Mouse (Mus musculus): Measurements from ENCODE around the gene Rmnd5a. TPM values are rescaled to one million over a fixed set of nuclear protein-coding genes. Genes with fewer than 3 reads are reported as not detected.

The Rmnd5a gene
- polyA plus RNA-seq, 1 experiment = 26.4 TPM

DNA sequence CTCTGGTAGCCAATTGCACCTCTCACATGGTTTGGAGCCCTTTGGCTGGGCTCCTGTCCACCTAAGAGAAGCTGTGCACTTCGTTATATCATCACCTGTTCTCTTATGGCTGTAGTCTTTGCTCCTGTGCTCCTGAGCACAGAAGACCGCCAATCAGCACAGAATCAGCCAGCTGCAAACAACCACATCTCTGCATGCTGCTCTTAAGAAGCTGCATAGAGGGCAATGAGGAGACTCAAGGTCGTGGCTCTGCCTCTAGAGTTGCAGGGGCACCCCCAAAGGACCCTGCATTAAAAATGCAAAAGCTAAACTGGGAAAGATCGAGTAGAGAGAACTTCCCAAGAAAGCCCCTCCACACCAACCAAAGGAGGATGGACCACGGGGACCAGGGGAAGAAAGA is 79.7 kb downstream of the Rmnd5a start:
- H3K4me3 ChIP-seq (replicated peaks; ENCODE audit: extremely low read depth, low read depth, low read length) = no peak overlapping the region
- no peaks in the 10 kb centered on the region for H3K4me1 ChIP-seq (ENCODE audit: control insufficient read depth, insufficient read depth, low read length)
- WGBS = 52% methylated on average over 5 of the region's 5 CpGs

DNA sequence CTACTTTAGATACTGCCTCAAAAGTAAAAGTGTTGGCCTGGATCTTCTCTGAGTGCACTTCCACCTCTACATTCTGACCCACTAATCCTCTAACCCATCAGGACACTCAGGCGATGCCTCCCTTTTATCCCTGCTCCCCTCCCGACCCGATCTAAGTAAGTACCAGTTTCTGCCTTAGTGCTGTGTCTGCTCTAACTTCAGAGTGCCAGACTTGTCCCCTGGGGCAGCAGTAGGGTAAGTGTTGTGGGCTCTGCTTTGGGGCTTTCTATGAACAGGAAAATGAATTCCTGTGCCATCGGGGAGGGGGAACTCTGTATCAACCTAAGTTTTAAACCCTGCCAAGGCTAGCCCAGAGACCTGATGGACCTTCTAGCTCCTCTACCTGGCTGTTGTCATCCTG is 80.2 kb downstream of the Rmnd5a start:
- Histone ChIP-seq H3K4me3 (replicated peaks; ENCODE audit: extremely low read depth, low read depth, low read length) (no peak overlapping the region), H3K4me1 (ENCODE audit: control insufficient read depth, insufficient read depth, low read length) (no peaks in the 10 kb centered on the region)
- TF ChIP-seq CTCF (IDR thresholded peaks at IDR 0.05; ENCODE audit: insufficient read depth, low read length) (no peak), POLR2A (IDR thresholded peaks at IDR 0.05; ENCODE audit: borderline replicate concordance, extremely low read depth, low read depth, low read length) (no peak)
- DNase-seq = no peak
- WGBS = 71% methylated on average over 4 of the region's 4 CpGs

More for the DNA sequence above, 79.7 kb downstream of the Rmnd5a start:
- no peak for DNase-seq
- no peak for TF ChIP-seq POLR2A (IDR thresholded peaks at IDR 0.05; ENCODE audit: borderline replicate concordance, extremely low read depth, low read depth, low read length)
- TF ChIP-seq CTCF (IDR thresholded peaks at IDR 0.05; ENCODE audit: insufficient read depth, low read length) = no peak

DNA sequence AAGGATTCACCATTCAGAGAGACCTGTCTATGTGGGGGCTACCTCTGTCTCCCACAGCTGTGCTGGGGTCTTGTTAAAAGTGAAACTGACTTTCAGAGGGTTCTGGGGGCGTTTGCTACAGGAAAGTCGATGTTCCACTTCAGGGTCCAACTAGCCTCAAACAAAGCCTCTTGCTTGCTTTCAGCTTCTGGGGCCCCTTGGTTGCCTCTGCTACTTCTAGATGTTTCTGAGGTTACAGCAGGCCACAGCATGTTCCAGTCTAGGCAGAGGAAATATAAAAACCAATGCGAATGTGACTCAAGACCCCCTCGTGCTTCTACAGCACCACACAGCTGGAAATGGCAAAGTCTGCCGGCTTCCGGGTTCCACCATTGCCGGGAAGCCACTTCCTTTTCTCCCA is 82.9 kb downstream of the Rmnd5a start:
- DNase-seq = no peak
- no peaks in the 10 kb centered on the region for H3K4me1 ChIP-seq (ENCODE audit: control insufficient read depth, insufficient read depth, low read length)
- H3K4me3 ChIP-seq (replicated peaks; ENCODE audit: extremely low read depth, low read depth, low read length) = no peak overlapping the region
- TF ChIP-seq CTCF (IDR thresholded peaks at IDR 0.05; ENCODE audit: insufficient read depth, low read length) (no peak), POLR2A (IDR thresholded peaks at IDR 0.05; ENCODE audit: borderline replicate concordance, extremely low read depth, low read depth, low read length) (no peak)
- 83% methylated on average over 7 of the region's 7 CpGs for WGBS

DNA sequence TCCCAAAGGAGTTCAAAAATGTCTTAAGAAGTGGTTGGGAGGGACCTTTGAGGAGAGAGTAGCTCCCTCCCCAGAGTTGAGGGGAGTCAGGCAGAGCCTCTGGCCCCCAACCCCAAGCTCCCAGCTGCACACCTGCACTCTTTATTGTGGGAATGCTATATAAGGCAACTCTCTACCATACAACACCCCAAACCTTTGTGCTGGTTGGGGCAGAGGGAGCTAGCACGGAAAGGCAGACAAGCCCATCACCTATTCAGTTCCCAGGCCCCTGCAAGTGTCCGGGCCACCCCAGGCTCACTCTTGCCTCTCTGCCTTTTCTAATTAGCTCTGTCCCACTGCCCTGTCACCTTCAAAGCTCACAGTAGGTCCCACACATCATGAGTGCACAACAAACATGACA is 86.7 kb downstream of the Rmnd5a start:
- TF ChIP-seq POLR2A (IDR thresholded peaks at IDR 0.05; ENCODE audit: borderline replicate concordance, extremely low read depth, low read depth, low read length) (no peak), CTCF (IDR thresholded peaks at IDR 0.05; ENCODE audit: insufficient read depth, low read length) (no peak)
- WGBS = 74% methylated on average over 2 of the region's 2 CpGs
- H3K4me3 ChIP-seq (replicated peaks; ENCODE audit: extremely low read depth, low read depth, low read length) = no peak overlapping the region
- H3K4me1 ChIP-seq (ENCODE audit: control insufficient read depth, insufficient read depth, low read length) = no peaks in the 10 kb centered on the region
- no peak for DNase-seq

DNA sequence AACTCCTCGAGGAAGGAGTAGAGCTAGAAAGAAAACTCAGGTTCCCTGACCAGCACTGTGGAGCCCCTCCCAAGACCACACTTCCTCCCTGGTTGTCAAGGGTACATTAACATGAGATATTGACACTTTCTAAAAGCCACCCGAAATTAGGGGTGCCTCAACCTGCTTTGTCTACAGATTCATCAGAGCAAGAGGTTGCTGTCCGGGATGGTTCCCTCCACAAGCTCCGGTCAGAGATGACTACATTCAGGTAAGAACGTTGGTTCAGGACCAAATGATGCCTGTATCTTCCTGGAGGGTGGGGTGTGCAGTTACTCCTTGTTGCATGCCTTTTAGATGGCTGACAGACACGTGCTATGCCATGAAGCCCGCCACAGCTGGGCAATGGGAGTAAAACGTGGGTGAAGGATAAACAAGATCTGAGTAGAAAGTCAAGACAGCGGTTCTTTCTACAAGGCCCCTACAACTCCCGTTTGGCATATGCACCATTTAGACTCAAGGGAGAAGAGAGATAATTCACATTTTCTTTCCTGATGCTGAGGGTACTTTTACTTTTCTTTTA is 87.5 kb downstream of the Rmnd5a start:
- WGBS = 76% methylated on average over 10 of the region's 10 CpGs
- no peak for TF ChIP-seq CTCF (IDR thresholded peaks at IDR 0.05; ENCODE audit: insufficient read depth, low read length)
- no peaks in the 10 kb centered on the region for H3K4me1 ChIP-seq (ENCODE audit: control insufficient read depth, insufficient read depth, low read length)
- no peak overlapping the region for H3K4me3 ChIP-seq (replicated peaks; ENCODE audit: extremely low read depth, low read depth, low read length)
- no peak for DNase-seq

DNA sequence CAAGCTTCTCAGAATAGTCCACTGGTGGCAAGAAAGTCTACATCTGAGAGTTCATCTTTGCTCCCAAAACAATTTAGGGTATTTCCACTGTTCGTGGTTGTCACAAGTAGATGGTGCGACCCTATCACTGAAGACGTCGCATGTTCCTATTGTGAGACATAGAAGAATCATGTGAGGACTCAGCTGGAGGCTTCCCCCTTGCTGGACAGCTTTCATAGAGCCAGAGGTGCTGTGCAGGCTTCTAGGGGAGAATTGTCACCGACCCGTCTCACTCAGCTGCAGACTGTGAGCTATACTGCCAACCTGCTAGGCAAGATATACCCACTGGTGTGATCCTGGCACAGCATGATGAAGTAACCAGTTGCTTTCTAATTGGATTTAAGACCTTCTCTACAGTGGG is 88.2 kb downstream of the Rmnd5a start:
- DNase-seq = no peak
- Histone ChIP-seq H3K4me3 (replicated peaks; ENCODE audit: extremely low read depth, low read depth, low read length) (no peak overlapping the region), H3K4me1 (ENCODE audit: control insufficient read depth, insufficient read depth, low read length) (no peaks in the 10 kb centered on the region)
- 87% methylated on average over 6 of the region's 6 CpGs for WGBS
- TF ChIP-seq POLR2A (IDR thresholded peaks at IDR 0.05; ENCODE audit: borderline replicate concordance, extremely low read depth, low read depth, low read length) (no peak), CTCF (IDR thresholded peaks at IDR 0.05; ENCODE audit: insufficient read depth, low read length) (no peak)

DNA sequence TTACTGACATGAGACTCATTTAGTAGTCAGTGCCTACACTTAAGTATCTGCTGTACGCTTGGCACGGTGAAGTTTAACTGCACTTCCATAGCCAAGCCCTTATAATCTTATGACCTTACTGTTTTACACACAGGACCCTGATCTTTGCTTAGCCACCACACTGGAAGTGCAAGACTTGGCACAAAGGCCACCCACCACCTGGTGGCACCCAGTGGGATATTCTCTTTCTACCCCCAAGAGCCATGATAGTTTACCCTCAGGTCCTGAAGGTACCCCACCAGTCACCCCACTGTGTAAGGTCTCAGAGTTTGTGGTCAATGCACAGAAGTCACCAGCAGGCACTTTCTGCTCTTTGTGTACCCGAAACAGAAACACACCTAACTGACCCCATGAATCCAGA is 89.2 kb downstream of the Rmnd5a start:
- 94% methylated on average over 3 of the region's 3 CpGs for WGBS
- Histone ChIP-seq H3K4me1 (ENCODE audit: control insufficient read depth, insufficient read depth, low read length) (no peaks in the 10 kb centered on the region), H3K4me3 (replicated peaks; ENCODE audit: extremely low read depth, low read depth, low read length) (no peak overlapping the region)
- TF ChIP-seq CTCF (IDR thresholded peaks at IDR 0.05; ENCODE audit: insufficient read depth, low read length) = no peak
- no peak for TF ChIP-seq POLR2A (IDR thresholded peaks at IDR 0.05; ENCODE audit: borderline replicate concordance, extremely low read depth, low read depth, low read length)
- no peak for DNase-seq

DNA sequence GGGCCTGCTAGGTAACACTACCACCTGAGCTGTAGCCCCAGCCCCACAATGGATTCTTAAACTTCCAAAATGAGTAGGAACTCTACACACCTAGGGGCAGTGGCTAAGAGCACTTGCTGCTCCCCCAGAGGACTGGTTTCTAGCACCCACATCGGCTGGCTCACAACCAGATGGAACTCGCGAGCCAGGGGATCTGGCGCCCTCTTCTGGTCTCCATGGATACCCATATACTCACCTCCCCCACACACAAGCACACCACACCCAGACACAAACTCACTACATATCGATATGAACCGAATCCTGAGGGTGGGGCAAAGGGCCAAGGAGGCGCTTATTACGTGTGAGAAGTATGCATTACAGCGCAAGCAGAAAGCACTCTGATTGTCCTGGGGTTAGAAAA is 92.4 kb downstream of the Rmnd5a start:
- no peak for DNase-seq
- TF ChIP-seq POLR2A (IDR thresholded peaks at IDR 0.05; ENCODE audit: borderline replicate concordance, extremely low read depth, low read depth, low read length) = no peak
- no peak for TF ChIP-seq CTCF (IDR thresholded peaks at IDR 0.05; ENCODE audit: insufficient read depth, low read length)
- Histone ChIP-seq H3K4me1 (ENCODE audit: control insufficient read depth, insufficient read depth, low read length) (no peaks in the 10 kb centered on the region), H3K4me3 (replicated peaks; ENCODE audit: extremely low read depth, low read depth, low read length) (no peak overlapping the region)
- 93% methylated on average over 9 of the region's 9 CpGs for WGBS

DNA sequence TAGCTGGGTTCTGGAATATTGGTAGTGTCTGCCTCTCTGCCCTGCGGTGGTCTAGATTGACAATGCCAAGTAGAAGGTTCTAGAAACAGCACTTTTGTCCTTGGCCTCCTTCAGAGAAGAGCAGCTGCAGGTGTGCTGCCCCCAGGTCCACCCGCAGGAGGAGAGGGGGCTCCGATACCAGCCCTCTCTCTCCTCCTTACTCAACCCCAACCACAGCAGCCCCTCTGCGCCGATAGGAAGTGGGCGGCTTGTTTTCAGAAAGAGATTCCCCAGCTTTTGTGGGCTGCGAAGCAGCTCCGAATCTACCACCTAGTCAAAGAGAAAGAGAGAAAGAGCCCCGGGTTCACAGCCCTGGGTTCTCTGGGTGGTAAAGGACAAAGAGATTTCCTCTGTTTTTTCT is 99.3 kb downstream of the Rmnd5a start:
- no peak for DNase-seq
- TF ChIP-seq CTCF (IDR thresholded peaks at IDR 0.05; ENCODE audit: insufficient read depth, low read length) = no peak
- no peak for TF ChIP-seq POLR2A (IDR thresholded peaks at IDR 0.05; ENCODE audit: borderline replicate concordance, extremely low read depth, low read depth, low read length)
- 86% methylated on average over 9 of the region's 9 CpGs for WGBS
- no peaks in the 10 kb centered on the region for H3K4me1 ChIP-seq (ENCODE audit: control insufficient read depth, insufficient read depth, low read length)
- no peak overlapping the region for H3K4me3 ChIP-seq (replicated peaks; ENCODE audit: extremely low read depth, low read depth, low read length)

DNA sequence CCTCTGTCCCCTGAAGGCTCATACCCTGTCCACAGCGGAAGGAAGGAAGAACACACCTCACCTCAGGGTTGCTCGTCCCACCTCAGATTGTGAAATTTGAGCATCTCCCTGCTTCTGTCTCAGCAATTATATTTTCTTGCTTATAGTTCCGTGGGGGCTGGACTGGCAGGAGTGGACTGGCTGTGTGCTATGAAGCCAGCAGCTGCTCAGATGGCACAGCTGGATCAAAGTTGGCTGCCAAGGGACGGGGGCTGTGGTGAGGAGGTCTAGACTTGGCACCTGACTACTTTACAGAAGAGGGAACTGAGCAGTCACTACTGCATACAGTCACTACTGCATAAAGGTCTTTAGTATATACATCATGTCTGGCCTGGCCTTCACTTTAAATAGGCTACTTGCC is 101.1 kb downstream of the Rmnd5a start:
- TF ChIP-seq CTCF (IDR thresholded peaks at IDR 0.05; ENCODE audit: insufficient read depth, low read length) (no peak), POLR2A (IDR thresholded peaks at IDR 0.05; ENCODE audit: borderline replicate concordance, extremely low read depth, low read depth, low read length) (no peak)
- 64% methylated on average over 4 of the region's 4 CpGs for WGBS
- Histone ChIP-seq H3K4me3 (replicated peaks; ENCODE audit: extremely low read depth, low read depth, low read length) (no peak overlapping the region), H3K4me1 (ENCODE audit: control insufficient read depth, insufficient read depth, low read length) (no peaks in the 10 kb centered on the region)
- no peak for DNase-seq

Measured in lung, adult 2 months (tissue).